8 mouse cellular contexts compared by ENCODE assay signal in genomic region chr2:113807640-113808039, GRCm38 (mm10). TPM values are rescaled to one million over a fixed set of nuclear protein-coding genes. Genes with fewer than 3 reads are reported as not detected.
DNase-seq lines count a peak whose midpoint lies in the region; ATAC-seq and TF ChIP-seq lines count a peak whose summit lies in the region.

No protein-coding gene starts in this region.

- no peaks in the 10 kb centered on the region for H3K9me3 ChIP-seq in heart, embryonic 11.5 days (replicated peaks; ENCODE audit: control insufficient read depth, low read length)
- H3K9me3 ChIP-seq in kidney, postnatal 0 days (replicated peaks; ENCODE audit: low read length), result no peaks in the 10 kb centered on the region

- H3K27ac ChIP-seq in heart, embryonic 11.5 days (ENCODE audit: low read depth, low read length), result no peak overlapping the region
- H3K27ac ChIP-seq in kidney, postnatal 0 days, result no peak overlapping the region

- no peak for ATAC-seq in heart, embryonic 11.5 days (replicated peaks; ENCODE audit: insufficient number of reproducible peaks, low FRiP score, low TSS enrichment)
- peak; percentile 37 for ATAC-seq in CD4-positive, CD25-positive, alpha-beta regulatory T cell, adult 4 months
- no peak for ATAC-seq in kidney, postnatal 0 days (replicated peaks; ENCODE audit: low FRiP score, low read depth)

- H3K27me3 ChIP-seq in heart, embryonic 11.5 days (ENCODE audit: control insufficient read depth, insufficient read depth, low read length), result no peaks in the 10 kb centered on the region
- no peaks in the 10 kb centered on the region for H3K27me3 ChIP-seq in kidney, postnatal 0 days (ENCODE audit: insufficient read depth, low read length)

- no peak overlapping the region for H3K4me3 ChIP-seq in heart, embryonic 11.5 days (ENCODE audit: low read depth, low read length)
- H3K4me3 ChIP-seq in kidney, postnatal 0 days (replicated peaks; ENCODE audit: low read depth, low read length), result no peak overlapping the region

- no peaks in the 10 kb centered on the region for H3K36me3 ChIP-seq in heart, embryonic 11.5 days (ENCODE audit: control insufficient read depth, insufficient read depth, low read length)
- H3K36me3 ChIP-seq in kidney, postnatal 0 days (ENCODE audit: insufficient read depth, low read length), result no peaks in the 10 kb centered on the region

- H3K4me1 ChIP-seq in heart, embryonic 11.5 days (ENCODE audit: control insufficient read depth, insufficient read depth, low read length), result no peaks in the 10 kb centered on the region; the same call in 1 of the 2 replicates
- no peaks in the 10 kb centered on the region for H3K4me1 ChIP-seq in kidney, postnatal 0 days (replicated peaks; ENCODE audit: insufficient read depth, low read length)

- no peak overlapping the region for H3K9ac ChIP-seq in heart, embryonic 11.5 days (ENCODE audit: low read depth, low read length)
- H3K9ac ChIP-seq in kidney, postnatal 0 days (ENCODE audit: low read depth, low read length), result no peak overlapping the region

- TF ChIP-seq CTCF in kidney, postnatal 0 days (IDR thresholded peaks at IDR 0.05; ENCODE audit: low read depth), result peak; percentile 78

- no peak overlapping the region for H3K4me2 ChIP-seq in heart, embryonic 11.5 days
- no peak overlapping the region for H3K4me2 ChIP-seq in kidney, postnatal 0 days (ENCODE audit: low read length)

- 23% methylated on average over 9 of the region's 9 CpGs for WGBS in heart, embryonic 11.5 days (ENCODE audit: insufficient replicate concordance)
- WGBS in kidney, postnatal 0 days, result 26% methylated on average over 9 of the region's 9 CpGs

- DNase-seq in heart, adult 8-10 months (ENCODE audit: low spot score), result peak; percentile 38
- peak; percentile 43 to 44 for DNase-seq in adrenal gland, postnatal 4 days (ENCODE audit: low spot score in 2 of 2)
- DNase-seq in embryo, embryonic 9.5 days (ENCODE audit: extremely low spot score), result peak; percentile 61
- peak; percentile 71 for DNase-seq in kidney, postnatal 0 days (ENCODE audit: low spot score)
- peak; percentile 75 for DNase-seq in mesoderm, embryonic 11.5 days (ENCODE audit: low read depth, low spot score)
- peak; percentile 27 to 30 for DNase-seq in urinary bladder, adult 18-20 months (ENCODE audit: low spot score in 2 of 2)

RNA-seq across cellular contexts. Expression of gene Scg5, which starts 21.3 kb away (rescaled TPM):
- under 1 TPM in 1 of 4 experiments, not detected in 3; 0.35 TPM for total RNA-seq in heart, adult 8-10 months (2022)
- 0.73 and 0.77 TPM in 2 replicates for polyA plus RNA-seq in heart, embryonic 11.5 days (2014; fragmentation: Nextera tagmentation; extraction: Ambion mirVana)
- polyA plus RNA-seq in CD4-positive, CD25-positive, alpha-beta regulatory T cell, adult 4 months (2017; shearing (Covaris generic)), result 1 to 10 TPM; 8.6 to 9.2 TPM
- total RNA-seq in adrenal gland, postnatal 4 days (2021), result 10 to 100 TPM; 66.3 to 68.0 TPM
- polyA plus RNA-seq in kidney, postnatal 0 days (2015; fragmentation: Nextera tagmentation; extraction: Ambion mirVana), result 36.9 and 46.2 TPM in 2 replicates

RNA-seq across cellular contexts. Expression of gene Arhgap11a, which starts 40.8 kb away (rescaled TPM):
- 1 to 10 TPM; 1.1 to 2.0 (median 1.2) TPM for total RNA-seq in heart, adult 8-10 months (2022)
- polyA plus RNA-seq in heart, embryonic 11.5 days (2014; fragmentation: Nextera tagmentation; extraction: Ambion mirVana), result 3.9 and 5.7 TPM in 2 replicates
- polyA plus RNA-seq in CD4-positive, CD25-positive, alpha-beta regulatory T cell, adult 4 months (2017; shearing (Covaris generic)), result 1 to 10 TPM; 1.8 to 4.1 TPM
- 10 to 100 TPM; 23.5 to 25.3 TPM for total RNA-seq in adrenal gland, postnatal 4 days (2021)
- 11.7 and 12.5 TPM in 2 replicates for polyA plus RNA-seq in kidney, postnatal 0 days (2015; fragmentation: Nextera tagmentation; extraction: Ambion mirVana)

RNA-seq across cellular contexts. Expression of gene Grem1, which starts 49.2 kb away (rescaled TPM):
- total RNA-seq in heart, adult 8-10 months (2022), result not detected
- 0.13 and 0.37 TPM in 2 replicates for polyA plus RNA-seq in heart, embryonic 11.5 days (2014; fragmentation: Nextera tagmentation; extraction: Ambion mirVana)
- polyA plus RNA-seq in CD4-positive, CD25-positive, alpha-beta regulatory T cell, adult 4 months (2017; shearing (Covaris generic)), result not detected
- under 1 TPM; 0.62 to 0.70 TPM for total RNA-seq in adrenal gland, postnatal 4 days (2021)
- polyA plus RNA-seq in kidney, postnatal 0 days (2015; fragmentation: Nextera tagmentation; extraction: Ambion mirVana), result 0.14 and 0.18 TPM in 2 replicates
